Mouse (Mus musculus) ES-E14 (cell line): ENCODE data around the gene Cgnl1.

ENCODE experiments used
- CHD2 ChIP-seq: IDR thresholded peaks from 2 replicates; pipeline ENCODE4 v1.6.1; 2014; ENCODE audit warnings: mild to moderate bottlenecking, low read depth, low read length, inconsistent platforms
- HCFC1 ChIP-seq: IDR thresholded peaks from 2 replicates; pipeline ENCODE4 v1.6.1; 2012; ENCODE audit warnings: low read length, inconsistent platforms, borderline replicate concordance; ENCODE audit not compliant: insufficient read depth
- ZC3H11A ChIP-seq: IDR thresholded peaks from 2 replicates; pipeline ENCODE4 v1.6.1; 2012; ENCODE audit warnings: low read depth, mild to moderate bottlenecking, inconsistent platforms, low read length, borderline replicate concordance
- ZNF384 ChIP-seq: IDR thresholded peaks from 2 replicates; pipeline ENCODE4 v1.6.1; 2012; ENCODE audit warnings: low read depth, low read length, inconsistent platforms

DNA sequence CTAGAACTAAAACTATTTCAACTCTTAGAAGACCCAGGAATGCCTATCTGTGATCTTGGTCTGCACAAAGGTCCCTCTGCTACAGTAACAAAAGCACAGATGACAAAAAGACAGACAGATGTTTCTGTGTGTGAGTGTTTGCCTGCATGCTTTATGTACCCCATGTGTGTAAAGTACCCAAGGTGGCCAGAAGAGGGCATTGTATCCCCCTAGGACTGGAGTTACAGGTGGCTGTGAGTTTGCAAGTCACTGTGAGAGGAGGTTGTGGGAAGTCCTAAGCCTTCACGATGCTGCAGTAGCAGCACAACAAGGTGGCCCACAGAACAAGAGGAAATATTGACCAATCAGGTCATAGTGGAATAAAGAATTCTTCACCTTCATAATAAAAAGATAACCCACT, 114.2 kb downstream of the Cgnl1 start:
- no peak for TF ChIP-seq CHD2
- TF ChIP-seq ZC3H11A, result no peak
- TF ChIP-seq ZNF384, result no peak
- TF ChIP-seq HCFC1, result no peak
